Mouse (Mus musculus): Measurements from ENCODE around the gene Gclc.

Gene Gclc

GRCm38 (mm10) chr9:77782201-77782600 lies 27.9 kb downstream of the Gclc start:
- in situ Hi-C loops (cut with MseI, MboI) = no loop called here

- in situ Hi-C loops (cut with MseI, MboI) = no loop called here
Observed at GRCm38 (mm10) chr9:77783006-77783405, 28.7 kb downstream of the Gclc start.

GRCm38 (mm10) chr9:77785466-77785865 lies 31.1 kb downstream of the Gclc start:
- in situ Hi-C loops (cut with MseI, MboI) = no loop called here

GRCm38 (mm10) chr9:77787936-77788335 lies 33.6 kb downstream of the Gclc start:
- in situ Hi-C loops (cut with MseI, MboI) = no loop called here

GRCm38 (mm10) chr9:77789615-77790348 lies 35.4 kb downstream of the Gclc start:
- in situ Hi-C loops (cut with MseI, MboI) = no loop called here

GRCm38 (mm10) chr9:77793838-77794237 lies 39.5 kb downstream of the Gclc start:
- in situ Hi-C loops (cut with MseI, MboI) = no loop called here

- in situ Hi-C loops (cut with MseI, MboI) = no loop called here
Observed at GRCm38 (mm10) chr9:77802461-77802860, 48.1 kb downstream of the Gclc start.

GRCm38 (mm10) chr9:77806426-77806825 lies 52.1 kb downstream of the Gclc start:
- in situ Hi-C loops (cut with MseI, MboI) = loop anchor here in 1 of 2 experiments (5.0 kb wide), 1 partner anchor 216 kb away; no protein-coding TSS in a partner anchor

- in situ Hi-C loops (cut with MseI, MboI) = loop anchor here in 1 of 2 experiments (5.0 kb wide), 1 partner anchor 215 kb away; no protein-coding TSS in a partner anchor
Observed at GRCm38 (mm10) chr9:77806842-77807668, 52.7 kb downstream of the Gclc start.

GRCm38 (mm10) chr9:77808481-77808880 lies 54.1 kb downstream of the Gclc start:
- in situ Hi-C loops (cut with MseI, MboI) = loop anchor here in 1 of 2 experiments (5.0 kb wide), 1 partner anchor 214 kb away; no protein-coding TSS in a partner anchor

GRCm38 (mm10) chr9:77818858-77819257 lies 64.5 kb downstream of the Gclc start:
- in situ Hi-C loops (cut with MseI, MboI) = no loop called here

- in situ Hi-C loops (cut with MseI, MboI) = no loop called here
Observed at GRCm38 (mm10) chr9:77819318-77819717, 65.0 kb downstream of the Gclc start.

- in situ Hi-C loops (cut with MseI, MboI) = loop anchor here in 1 of 2 experiments (5.0 kb wide), 1 partner anchor 186 kb away; no protein-coding TSS in a partner anchor
Observed at GRCm38 (mm10) chr9:77820836-77821235, 66.5 kb downstream of the Gclc start.

GRCm38 (mm10) chr9:77825380-77825961 lies 71.1 kb downstream of the Gclc start:
- in situ Hi-C loops (cut with MseI, MboI) = no loop called here

GRCm38 (mm10) chr9:77826237-77826636 lies 71.9 kb downstream of the Gclc start:
- in situ Hi-C loops (cut with MseI, MboI) = no loop called here

- in situ Hi-C loops (cut with MseI, MboI) = no loop called here
Observed at GRCm38 (mm10) chr9:77828531-77828965, 74.2 kb downstream of the Gclc start.

- in situ Hi-C loops (cut with MseI, MboI) = no loop called here
Observed at GRCm38 (mm10) chr9:77834259-77834993, 80.1 kb downstream of the Gclc start.

GRCm38 (mm10) chr9:77835122-77835521 lies 80.8 kb downstream of the Gclc start:
- in situ Hi-C loops (cut with MseI, MboI) = no loop called here

- in situ Hi-C loops (cut with MseI, MboI) = no loop called here
Observed at GRCm38 (mm10) chr9:77835756-77836155, 81.4 kb downstream of the Gclc start.

GRCm38 (mm10) chr9:77838586-77838985 lies 84.3 kb downstream of the Gclc start:
- in situ Hi-C loops (cut with MseI, MboI) = no loop called here
